Mouse (Mus musculus) gastrocnemius, adult 8-10 months (tissue): ENCODE results near the gene Pom121. TPM values are rescaled to one million over a fixed set of nuclear protein-coding genes. Genes with fewer than 3 reads are reported as not detected.
"Not testable (repeated sequence)": the region's sequence is repeated elsewhere in the genome, so short reads cannot be mapped to it uniquely, and the experiment has no call there.

Source experiments
- DNase-seq, 2 experiments: peaks; one replicate each; pipeline ENCODE4 v3.0.0; 2022; ENCODE audit warnings: low spot score in 2 of 2
- microRNA-seq: library from miRNA; unstranded; fragments of <30 nt; microRNA quantifications from one replicate; pipeline ENCODE4 v1.2.0, GENCODE M21; 2022
- total RNA-seq, 4 experiments: library from RNA; stranded (reverse); gene quantifications; 2 replicates each; pipeline ENCODE4 v1.2.4; 2022

Gene Pom121
- total RNA-seq, 4 experiments from 2014 or later, result 8.9 to 11.0 (median 10.1) TPM

DNA sequence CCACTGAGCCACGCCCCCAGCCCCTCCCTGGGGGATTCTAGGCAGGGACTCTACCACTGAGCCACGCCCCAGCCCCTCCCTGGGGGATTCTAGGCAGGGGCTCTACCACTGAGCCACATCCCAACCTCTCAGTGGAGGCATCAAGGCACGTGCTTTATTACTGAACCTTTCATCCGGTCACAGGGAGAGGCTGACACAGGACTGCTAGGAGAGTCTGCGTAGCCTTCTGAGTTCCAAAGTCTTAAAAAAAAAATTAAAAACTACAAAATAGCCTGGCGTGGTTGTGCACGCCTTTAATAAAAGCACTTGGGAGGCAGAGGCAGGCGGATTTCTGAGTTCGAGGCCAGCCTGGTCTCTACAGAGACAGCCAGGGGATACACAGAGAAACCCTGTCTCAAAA lies 25.1 kb downstream of the Pom121 start:
- DNase-seq, result not testable (repeated sequence)

DNA sequence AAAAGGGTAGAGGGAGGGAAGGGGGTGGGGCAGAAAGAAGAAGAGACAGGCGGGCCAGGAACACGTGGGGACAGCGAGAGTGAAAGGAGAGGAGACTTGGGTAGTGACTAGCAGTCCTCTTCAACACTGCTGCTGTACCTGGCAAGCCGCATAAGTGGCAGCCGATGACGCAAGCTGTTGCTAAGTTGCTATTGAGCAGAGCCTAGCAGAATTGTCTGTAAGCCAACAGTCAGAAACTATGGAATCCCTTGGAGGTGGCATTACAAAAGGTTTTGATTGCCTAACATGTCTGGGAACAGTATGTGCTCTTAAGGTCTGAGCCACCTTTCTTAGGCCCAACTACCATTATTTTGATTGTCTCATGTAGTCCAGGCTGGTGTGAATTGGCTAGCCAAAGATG lies 26.0 kb downstream of the Pom121 start:
- no peak for DNase-seq

DNA sequence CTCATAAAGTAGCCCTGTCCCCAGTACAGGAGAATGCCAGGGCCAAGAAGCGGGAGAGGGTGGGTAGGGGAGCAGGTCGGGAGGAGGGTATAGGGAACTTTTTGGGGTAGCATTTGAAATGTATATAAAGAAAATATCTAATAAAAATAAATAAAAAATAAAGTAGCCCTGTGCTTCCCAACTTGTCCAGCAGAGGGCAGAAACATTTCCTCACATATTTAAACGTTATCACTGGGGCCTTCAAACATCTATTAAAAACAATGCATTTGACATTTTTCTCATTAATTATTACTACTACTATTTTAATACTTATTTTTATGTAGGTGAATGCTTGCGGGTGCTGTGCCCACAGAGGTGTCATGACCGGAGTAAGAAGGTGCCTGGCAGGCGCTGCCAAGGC lies 26.5 kb downstream of the Pom121 start:
- no peak for DNase-seq

DNA sequence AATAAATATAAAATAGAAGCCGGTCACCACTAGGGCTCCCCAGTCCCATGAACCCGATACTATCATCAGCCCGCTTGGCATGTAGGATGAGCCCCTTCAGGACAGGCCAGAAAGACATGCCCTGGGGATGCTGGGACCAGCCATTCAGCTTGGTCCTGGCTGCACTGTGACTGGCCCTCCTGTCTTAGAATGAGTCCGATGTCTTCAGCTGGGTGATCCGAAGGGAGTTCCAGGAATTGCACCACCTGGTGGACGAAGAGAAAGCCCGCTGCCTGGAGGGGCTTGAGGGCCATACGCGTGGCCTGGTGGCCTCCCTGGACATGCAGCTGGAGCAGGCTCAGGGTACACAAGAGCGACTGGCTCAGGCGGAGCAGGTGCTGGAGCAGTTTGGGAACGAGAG lies 30.8 kb downstream of the Pom121 start:
- DNase-seq, result no peak

DNA sequence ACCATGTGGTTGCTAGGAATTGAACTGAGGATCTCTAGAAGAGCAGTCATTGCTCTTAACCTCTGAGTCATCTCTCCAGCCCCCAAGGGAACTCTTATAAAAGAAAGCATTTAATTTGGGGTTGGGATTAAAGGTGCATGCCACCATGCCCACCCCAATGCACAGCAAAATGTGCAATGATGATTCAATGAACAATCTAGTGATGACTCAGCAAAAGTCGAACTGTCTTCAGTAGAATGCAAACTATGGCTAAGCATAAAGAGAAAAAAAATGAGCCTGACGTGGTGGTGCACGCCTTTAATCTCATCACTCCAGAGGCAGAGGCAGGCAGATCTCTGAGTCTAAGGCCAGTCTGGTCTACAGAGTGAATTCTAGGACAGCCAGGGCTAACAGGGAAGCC lies 31.8 kb downstream of the Pom121 start:
- DNase-seq, result no peak

DNA sequence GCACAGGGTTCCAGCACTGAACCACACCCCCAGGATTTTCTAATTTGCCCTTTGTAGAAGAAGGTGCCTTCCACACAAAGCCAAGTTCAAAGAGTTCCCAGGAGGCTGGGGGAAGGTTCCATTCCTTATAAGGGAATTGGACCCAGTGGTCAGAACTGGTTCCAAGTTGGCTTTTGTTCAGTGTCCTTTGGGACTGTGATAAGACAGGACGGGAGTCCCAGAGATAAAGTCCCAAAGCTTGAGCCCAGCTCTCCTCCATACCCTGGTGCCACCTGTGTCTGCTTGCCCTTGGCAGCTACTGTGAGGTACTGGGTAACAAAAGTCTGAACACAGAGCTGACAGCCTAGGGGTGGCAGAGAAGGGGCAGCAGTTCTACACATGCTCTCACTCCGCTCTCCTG lies 34.6 kb downstream of the Pom121 start:
- DNase-seq, result no peak

DNA sequence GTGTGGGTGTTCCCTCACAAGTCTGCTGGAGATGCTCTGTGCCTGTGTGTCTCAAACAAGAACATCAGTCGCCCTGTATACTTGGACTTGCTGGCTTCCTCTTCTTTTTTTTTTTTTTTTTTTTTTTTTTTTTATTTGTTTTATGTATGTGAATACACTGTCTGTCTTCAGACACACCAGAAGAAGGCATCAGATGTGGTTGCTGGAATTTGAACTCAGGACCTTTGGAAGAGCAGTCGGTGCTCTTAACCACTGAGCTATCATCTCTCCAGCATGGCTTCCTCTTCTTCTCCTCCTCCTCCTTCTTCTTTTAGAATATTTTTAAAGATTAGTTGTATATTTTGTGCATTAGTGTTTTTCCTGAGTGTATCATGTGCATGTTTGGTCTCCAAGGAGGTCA lies 36.8 kb downstream of the Pom121 start:
- DNase-seq, result peak; percentile 54 to 61

DNA sequence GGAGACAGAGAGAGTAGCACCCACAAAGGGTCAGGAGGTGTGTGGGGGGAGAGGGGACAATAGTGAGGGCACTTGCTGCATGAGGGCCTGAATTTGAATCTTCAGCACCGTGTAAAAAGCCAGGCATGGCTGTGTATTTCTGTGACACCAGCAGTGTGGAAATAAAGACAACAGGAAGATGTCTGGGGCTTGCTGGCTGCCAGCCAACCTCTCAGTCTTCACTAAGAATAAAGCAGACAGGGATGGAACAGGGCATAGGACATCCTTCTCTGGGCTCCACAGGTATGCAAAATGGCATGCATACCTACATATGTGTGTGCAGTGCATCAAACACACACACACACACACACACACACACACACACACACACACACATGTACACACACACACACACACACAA lies 38.3 kb downstream of the Pom121 start:
- DNase-seq, result no peak

DNA sequence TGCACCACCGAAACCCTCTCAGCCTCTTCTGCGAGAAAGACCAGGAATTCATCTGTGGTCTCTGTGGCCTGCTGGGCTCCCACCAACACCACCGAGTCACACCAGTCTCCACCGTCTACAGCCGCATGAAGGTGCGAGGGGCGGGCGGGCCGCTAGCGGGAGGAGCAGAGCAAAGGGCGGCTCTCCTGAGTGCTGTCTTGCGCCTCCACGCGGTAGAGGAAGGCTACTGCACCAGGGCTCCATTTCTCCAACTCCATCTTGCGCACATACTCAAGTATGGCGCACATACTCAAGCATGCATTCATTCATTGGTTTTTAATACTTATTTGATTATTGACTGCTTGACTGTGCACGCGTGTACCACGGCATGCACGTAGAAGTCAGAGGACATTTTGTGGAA lies 40.8 kb downstream of the Pom121 start:
- DNase-seq, result no peak

DNA sequence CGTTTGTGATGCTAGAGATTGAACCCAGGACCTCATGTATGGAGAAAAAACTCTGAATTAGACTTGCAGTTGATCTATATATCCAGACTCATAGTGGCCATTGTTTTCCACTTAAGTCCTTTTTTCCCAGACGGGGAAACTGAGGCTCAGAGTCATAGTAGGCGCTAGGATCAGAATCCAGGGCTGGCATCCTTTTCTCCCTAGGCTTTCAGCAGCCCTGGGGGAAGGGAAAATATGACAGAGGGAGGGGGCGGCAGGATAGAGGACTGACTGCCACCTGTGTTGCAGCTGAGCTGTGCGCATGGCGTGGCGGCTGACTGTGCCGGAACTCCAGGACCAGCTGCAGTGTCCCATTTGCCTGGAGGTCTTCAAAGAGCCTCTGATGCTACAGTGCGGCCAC lies 41.4 kb downstream of the Pom121 start, which contains the start of gene Trim50:
Gene Trim50, plus strand, starts transcription at position 301 of the 400 bp plus-strand sequence.
- DNase-seq, result no peak

DNA sequence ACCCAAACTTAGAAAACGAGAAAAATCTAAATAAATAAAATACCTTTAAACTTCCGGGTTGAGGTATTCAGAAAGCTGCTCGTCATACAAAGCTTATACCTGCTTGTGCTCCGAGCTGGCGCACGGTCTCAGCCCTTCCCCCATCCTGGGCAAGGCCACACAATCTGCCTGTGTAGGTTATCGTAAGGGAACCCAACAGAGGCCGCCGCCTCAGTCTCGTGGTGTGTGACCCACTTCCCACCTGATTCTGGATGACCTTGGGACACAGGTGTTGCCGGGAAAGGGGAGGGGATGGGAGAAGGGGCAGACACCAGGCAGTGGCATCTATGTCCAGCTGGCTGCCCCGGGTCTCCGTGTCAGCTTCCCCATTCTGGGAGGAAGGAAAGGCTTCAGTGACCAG lies 42.7 kb downstream of the Pom121 start:
- DNase-seq, result no peak

DNA sequence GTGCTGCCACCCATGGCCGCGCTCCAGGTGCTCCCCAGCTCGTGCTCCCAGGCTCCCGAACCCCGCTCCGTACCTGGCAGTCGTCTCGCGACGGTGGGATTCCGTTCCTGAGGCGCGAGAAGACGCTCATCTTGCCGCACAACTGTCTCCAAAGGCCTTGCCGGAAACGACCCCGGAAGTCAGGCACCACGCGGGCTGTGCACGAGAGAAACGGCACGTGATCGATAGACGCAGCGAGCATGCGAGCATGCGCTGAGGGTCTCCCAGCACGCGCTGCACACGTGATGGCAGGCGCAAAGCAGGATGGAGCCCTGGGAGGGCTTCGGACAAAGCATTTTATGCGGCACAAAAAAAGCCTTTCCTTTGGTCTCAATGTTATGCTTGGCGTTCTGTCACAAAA lies 44.5 kb downstream of the Pom121 start, which contains the start of gene Fkbp6:
Gene Fkbp6, minus strand, starts transcription at position 183 of the 400 bp plus-strand sequence.
- DNase-seq, result no peak

DNA sequence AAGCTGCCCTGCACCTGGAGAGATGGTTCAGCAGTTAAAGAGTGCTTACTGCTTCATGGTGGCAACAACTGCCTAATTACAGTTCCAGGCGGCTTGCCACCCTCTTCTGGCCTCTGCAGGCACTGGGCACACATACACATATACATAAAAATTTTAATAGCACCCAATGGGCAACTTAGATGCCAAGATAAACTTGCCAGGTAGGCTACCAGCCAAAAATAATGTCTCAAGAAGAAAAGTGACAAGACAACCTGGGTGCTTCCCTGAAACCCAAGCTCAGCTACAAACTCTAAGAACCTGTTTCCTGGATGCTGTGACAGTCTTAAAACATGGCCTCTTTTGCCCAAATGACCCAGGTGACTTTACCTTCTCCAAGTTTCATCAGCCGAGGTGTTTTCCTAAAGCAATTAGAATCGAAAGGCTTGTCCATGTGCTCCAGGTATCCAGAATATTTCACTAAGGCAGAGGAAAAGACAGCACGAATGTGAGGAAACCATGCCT lies 46.8 kb downstream of the Pom121 start:
- DNase-seq, result no peak

DNA sequence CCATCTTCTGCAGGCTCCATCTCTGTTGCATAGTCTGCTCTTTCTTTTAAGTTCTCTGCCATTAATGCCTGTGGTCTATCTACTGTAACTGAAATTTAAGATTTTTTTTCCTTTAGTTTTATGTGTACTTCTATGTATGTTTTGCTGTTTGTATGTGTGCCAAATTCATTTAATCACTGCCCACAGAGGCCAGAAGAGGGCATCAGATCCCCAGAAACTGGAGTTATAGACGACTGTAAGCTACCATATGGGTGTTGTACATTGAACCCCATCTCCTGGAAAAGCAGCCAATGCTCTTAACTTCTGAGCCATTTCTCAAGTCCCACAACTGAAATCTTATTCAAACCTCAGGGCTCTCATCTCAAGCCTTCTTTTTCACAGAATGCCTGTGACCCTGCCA lies 47.9 kb downstream of the Pom121 start:
- no peak for DNase-seq

DNA sequence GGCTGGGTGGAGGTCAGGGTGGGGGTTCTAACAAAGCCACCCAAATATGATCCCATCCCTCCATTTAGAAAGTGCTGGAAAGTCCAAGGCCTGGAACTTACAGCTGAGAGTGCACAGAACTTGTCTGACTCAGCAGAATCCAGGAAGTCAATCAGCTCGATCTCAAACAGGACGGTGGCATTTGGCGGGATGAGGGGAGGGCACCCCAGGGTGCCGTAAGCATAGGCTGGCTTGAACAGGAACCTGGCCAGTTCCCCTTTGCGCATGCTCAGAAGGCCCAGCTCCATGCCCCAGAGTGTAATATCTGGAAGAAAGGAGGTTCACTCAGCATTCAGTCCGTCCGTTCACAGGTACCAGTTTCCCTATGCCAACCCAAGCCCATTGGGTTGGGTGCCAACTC lies 48.4 kb downstream of the Pom121 start:
- DNase-seq, result no peak

DNA sequence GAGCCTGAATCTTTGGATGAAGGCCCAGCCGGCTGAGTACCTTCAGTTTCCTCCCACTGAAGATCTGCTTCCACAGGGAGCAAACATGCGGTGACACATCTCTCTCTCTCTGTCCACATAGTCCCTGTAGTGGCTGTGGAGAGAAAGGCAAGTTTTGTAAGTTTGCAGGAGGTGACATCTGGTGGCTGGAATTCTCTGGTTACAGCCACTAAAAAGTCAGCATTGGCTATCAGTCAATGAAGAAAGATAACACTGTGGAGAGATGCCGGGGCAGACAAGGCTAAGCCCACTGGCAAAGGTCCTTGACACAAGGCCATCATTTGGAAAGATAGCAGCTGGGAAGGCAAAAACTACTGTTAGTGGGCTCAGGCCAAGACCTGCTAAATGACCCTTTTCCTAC lies 56.8 kb downstream of the Pom121 start:
- DNase-seq, result no peak

DNA sequence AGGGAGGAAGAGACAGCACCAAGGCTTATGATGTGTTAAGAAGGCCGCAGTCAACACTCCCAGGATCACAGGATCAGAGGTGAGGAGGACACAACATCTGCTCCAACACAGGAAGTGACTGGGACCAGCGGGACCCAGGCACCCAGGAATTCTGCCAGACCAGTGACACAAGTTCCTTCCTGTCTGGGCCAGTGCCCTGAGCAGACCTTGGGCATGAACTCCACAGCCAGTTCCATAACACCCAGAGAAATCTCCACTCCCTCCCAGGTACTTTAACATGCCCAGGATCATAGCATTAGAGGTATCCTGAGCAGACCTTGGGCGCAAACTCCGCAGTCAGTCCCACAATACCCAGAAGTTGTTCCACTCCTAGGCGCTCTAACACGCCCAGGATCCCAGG lies 63.2 kb downstream of the Pom121 start:
- DNase-seq, result no peak

DNA sequence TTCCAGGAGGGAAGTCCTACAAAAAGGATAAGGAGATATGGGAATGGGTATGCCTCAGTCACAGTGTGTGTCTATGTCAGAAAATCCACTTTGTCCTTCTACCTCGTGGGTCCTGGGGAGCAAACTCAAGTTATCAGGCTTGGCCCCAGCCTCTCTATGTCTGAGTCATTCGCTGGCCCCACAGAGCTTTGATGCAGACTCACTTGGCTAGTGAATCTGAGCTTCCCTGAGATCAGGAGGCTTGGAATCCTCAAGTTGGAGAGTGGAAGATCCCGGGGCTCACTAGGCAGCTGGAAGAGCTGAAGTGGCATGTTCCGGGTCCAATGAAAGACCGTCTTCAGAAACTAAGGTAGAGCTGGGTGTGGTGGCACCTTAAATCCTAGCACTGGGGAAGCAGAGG lies 64.1 kb downstream of the Pom121 start:
- no peak for DNase-seq

DNA sequence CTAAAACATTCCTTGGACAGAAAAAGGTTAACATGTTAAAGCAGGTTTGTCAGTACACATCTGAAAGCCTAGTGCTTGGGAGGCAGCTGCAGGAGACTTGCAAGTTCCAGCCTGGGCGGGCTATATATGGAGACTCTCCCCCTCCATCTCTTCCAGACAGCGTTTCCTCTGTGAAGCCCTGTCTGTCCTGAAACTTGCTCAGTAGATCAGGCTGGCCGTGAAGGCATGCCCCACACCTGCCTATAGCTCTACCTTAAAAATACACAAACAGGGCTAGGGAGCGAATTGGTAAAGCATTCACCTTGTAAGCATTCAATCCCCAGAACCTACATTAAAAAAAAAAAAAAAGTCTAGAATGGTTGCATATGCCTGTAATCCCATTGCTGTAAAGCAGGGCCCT lies 64.9 kb downstream of the Pom121 start:
- DNase-seq, result no peak

Small RNA genes within 50 kb of the gene (microRNA-seq; reads per million reads assigned to microRNA genes)
- gene Mir7033, result not detected

Other genes with a start within 250 kb of the Pom121 start
- gene Tbl2, start 244.9 kb downstream of the Pom121 start, total RNA-seq, result 10 to 100 TPM in 1 of 4 experiments, 1 to 10 TPM in 3; 8.5 to 12.2 (median 8.9) TPM
- gene Bcl7b, start 226.3 kb downstream of the Pom121 start, total RNA-seq, result 10 to 100 TPM; 25.2 to 34.5 (median 28.4) TPM
- gene Baz1b, start 207.3 kb downstream of the Pom121 start, total RNA-seq, result 10 to 100 TPM; 34.2 to 36.5 (median 35.3) TPM
- 10 to 100 TPM; 22.0 to 44.3 (median 33.9) TPM for gene Fzd9, start 143.3 kb downstream of the Pom121 start, total RNA-seq
- not detected for gene Fkbp6, start 44.5 kb downstream of the Pom121 start, total RNA-seq
- gene Trim50, start 41.3 kb downstream of the Pom121 start, total RNA-seq, result not detected
- 10 to 100 TPM in 1 of 4 experiments, 1 to 10 TPM in 3; 6.3 to 11.0 (median 8.0) TPM for gene Nsun5, start 24.6 kb downstream of the Pom121 start, total RNA-seq
- 10 to 100 TPM; 14.7 to 17.2 (median 16.0) TPM for gene Hip1, start 150.6 kb upstream of the Pom121 start, total RNA-seq
- not detected for gene Ccl26, start 169.0 kb upstream of the Pom121 start, total RNA-seq
- gene Ccl24, start 178.5 kb upstream of the Pom121 start, total RNA-seq, result 1 to 10 TPM in 2 of 4 experiments, under 1 TPM in 1, not detected in 1; 0.44 to 2.6 (median 1.2) TPM
- 10 to 100 TPM; 10.3 to 14.7 (median 13.5) TPM for gene Rhbdd2, start 238.1 kb upstream of the Pom121 start, total RNA-seq